Mouse (Mus musculus): ENCODE data around the gene Tll1. TPM values are rescaled to one million over a fixed set of nuclear protein-coding genes. Genes with fewer than 3 reads are reported as not detected.
A peak's percentile ranks its signal among the peaks of the same experiment; 100 is the strongest.

Tll1 gene
- polyA plus RNA-seq, 1 experiment from 2014 or later, result 2.1 TPM

GRCm38 (mm10) chr8:64048556-64048955 is 157.5 kb downstream of the Tll1 start:
- Histone ChIP-seq H3K9ac (ENCODE audit: low read depth, low read length) (no peak overlapping the region), H3K27me3 (replicated peaks; ENCODE audit: control insufficient read depth, insufficient read depth, low read length) (no peaks in the 10 kb centered on the region), H3K9me3 (ENCODE audit: control insufficient read depth, low read length) (no peaks in the 10 kb centered on the region), H3K4me3 (ENCODE audit: low read depth, low read length) (no peak overlapping the region), H3K4me1 (ENCODE audit: control insufficient read depth, insufficient read depth, low read length) (no peaks in the 10 kb centered on the region), H3K4me2 (ENCODE audit: low read depth, low read length) (no peak overlapping the region), H3K36me3 (ENCODE audit: control insufficient read depth, insufficient read depth, low read length) (no peaks in the 10 kb centered on the region), H3K27ac (replicated peaks; ENCODE audit: low read depth, low read length) (no peak overlapping the region)
- no peak for DNase-seq (ENCODE audit: low spot score)
- ATAC-seq (ENCODE audit: low read depth), result no peak
- WGBS, result 67% methylated on average over 3 of the region's 3 CpGs

DNA sequence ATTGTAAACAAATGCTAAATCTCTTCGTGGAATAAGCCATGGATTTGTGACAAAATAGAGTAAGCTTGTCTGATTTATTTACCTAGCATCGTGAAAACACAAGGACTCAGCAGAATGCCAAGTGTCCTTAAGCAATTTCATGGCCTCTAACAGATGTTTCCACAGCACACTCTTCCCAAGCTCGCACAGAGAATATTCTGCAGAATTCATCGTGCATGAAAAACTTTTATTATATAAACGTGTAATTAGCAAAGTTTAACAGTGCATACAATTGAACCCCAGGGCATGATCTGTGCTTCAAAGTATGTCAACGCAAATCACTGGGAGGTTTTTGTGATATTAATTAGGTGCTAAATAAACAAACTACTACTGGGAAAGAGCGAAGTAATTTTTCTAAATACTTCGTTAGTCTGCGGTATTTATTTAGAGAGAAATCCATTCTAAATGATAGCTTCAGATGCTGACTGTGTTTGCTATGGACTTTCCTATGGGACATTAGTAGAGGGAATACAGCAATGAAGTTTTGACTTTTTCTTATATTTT is 158.0 kb downstream of the Tll1 start:
- H3K9me3 ChIP-seq (ENCODE audit: control insufficient read depth, low read length), result no peaks in the 10 kb centered on the region
- no peak for DNase-seq (ENCODE audit: low spot score)
- no peak overlapping the region for H3K4me2 ChIP-seq (ENCODE audit: low read depth, low read length)
- WGBS, result 54% methylated on average over 9 of the region's 9 CpGs
- H3K4me3 ChIP-seq (ENCODE audit: low read depth, low read length), result no peak overlapping the region
- no peaks in the 10 kb centered on the region for H3K27me3 ChIP-seq (replicated peaks; ENCODE audit: control insufficient read depth, insufficient read depth, low read length)
- H3K27ac ChIP-seq (replicated peaks; ENCODE audit: low read depth, low read length), result no peak overlapping the region
- ATAC-seq (ENCODE audit: low read depth), result no peak
- H3K9ac ChIP-seq (ENCODE audit: low read depth, low read length), result no peak overlapping the region
- H3K4me1 ChIP-seq (ENCODE audit: control insufficient read depth, insufficient read depth, low read length), result no peaks in the 10 kb centered on the region
- no peaks in the 10 kb centered on the region for H3K36me3 ChIP-seq (ENCODE audit: control insufficient read depth, insufficient read depth, low read length)

- H3K27ac ChIP-seq (replicated peaks; ENCODE audit: low read depth, low read length), result no peak overlapping the region
- H3K4me1 ChIP-seq (ENCODE audit: control insufficient read depth, insufficient read depth, low read length), result no peaks in the 10 kb centered on the region
- no peaks in the 10 kb centered on the region for H3K9me3 ChIP-seq (ENCODE audit: control insufficient read depth, low read length)
- DNase-seq (ENCODE audit: low spot score), result no peak
- no peak overlapping the region for H3K4me2 ChIP-seq (ENCODE audit: low read depth, low read length)
- no peaks in the 10 kb centered on the region for H3K27me3 ChIP-seq (replicated peaks; ENCODE audit: control insufficient read depth, insufficient read depth, low read length)
- WGBS, result 71% methylated on average over 6 of the region's 6 CpGs
- ATAC-seq (ENCODE audit: low read depth), result no peak
- no peaks in the 10 kb centered on the region for H3K36me3 ChIP-seq (ENCODE audit: control insufficient read depth, insufficient read depth, low read length)
- H3K9ac ChIP-seq (ENCODE audit: low read depth, low read length), result no peak overlapping the region
- no peak overlapping the region for H3K4me3 ChIP-seq (ENCODE audit: low read depth, low read length)
Observed at GRCm38 (mm10) chr8:64041303-64041884, 164.7 kb downstream of the Tll1 start.

DNA sequence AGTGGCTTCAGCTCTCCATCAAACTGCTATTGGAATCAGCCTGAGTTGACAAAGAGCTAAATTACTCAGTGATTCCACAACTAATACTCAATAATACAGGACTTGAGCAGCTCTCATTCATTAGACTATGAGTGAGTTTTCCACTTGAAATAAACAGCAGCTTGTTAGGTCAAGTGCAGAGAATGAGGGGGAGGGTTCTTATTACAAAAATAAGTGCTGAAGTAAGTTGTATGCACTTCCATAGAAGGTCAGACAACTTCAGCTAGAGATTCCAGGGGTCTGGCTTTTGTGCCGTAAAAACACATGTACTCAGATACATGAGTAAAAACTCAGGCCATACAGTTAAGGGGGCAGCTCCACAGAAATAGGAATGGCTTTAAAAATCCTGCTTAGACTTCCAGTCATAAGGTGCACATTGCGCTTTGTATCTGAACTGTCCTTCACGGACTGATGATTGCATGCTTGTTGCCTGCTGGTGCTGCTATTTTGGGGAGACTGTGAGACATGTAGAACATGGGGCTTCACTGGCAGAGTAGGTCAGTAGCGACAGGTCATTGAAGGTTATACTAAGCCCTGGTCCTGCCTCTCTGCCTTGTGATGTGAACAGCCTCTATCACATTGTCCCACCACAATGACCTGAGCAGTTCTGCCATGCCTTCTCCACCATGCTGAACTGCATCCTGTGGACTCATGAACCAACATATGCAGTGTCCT is 175.2 kb downstream of the Tll1 start:
- 88% methylated on average over 4 of the region's 4 CpGs for WGBS
- Histone ChIP-seq H3K9ac (ENCODE audit: low read depth, low read length) (no peak overlapping the region), H3K4me3 (ENCODE audit: low read depth, low read length) (no peak overlapping the region), H3K27ac (replicated peaks; ENCODE audit: low read depth, low read length) (no peak overlapping the region), H3K4me1 (ENCODE audit: control insufficient read depth, insufficient read depth, low read length) (no peaks in the 10 kb centered on the region), H3K36me3 (ENCODE audit: control insufficient read depth, insufficient read depth, low read length) (no peaks in the 10 kb centered on the region), H3K9me3 (ENCODE audit: control insufficient read depth, low read length) (no peaks in the 10 kb centered on the region), H3K4me2 (ENCODE audit: low read depth, low read length) (no peak overlapping the region), H3K27me3 (replicated peaks; ENCODE audit: control insufficient read depth, insufficient read depth, low read length) (no peaks in the 10 kb centered on the region)
- ATAC-seq (ENCODE audit: low read depth) (no peak), DNase-seq (ENCODE audit: low spot score) (no peak)

- H3K27me3 ChIP-seq (replicated peaks; ENCODE audit: control insufficient read depth, insufficient read depth, low read length), result no peaks in the 10 kb centered on the region
- no peaks in the 10 kb centered on the region for H3K9me3 ChIP-seq (ENCODE audit: control insufficient read depth, low read length)
- H3K4me2 ChIP-seq (ENCODE audit: low read depth, low read length), result no peak overlapping the region
- H3K4me1 ChIP-seq (ENCODE audit: control insufficient read depth, insufficient read depth, low read length), result no peaks in the 10 kb centered on the region
- H3K27ac ChIP-seq (replicated peaks; ENCODE audit: low read depth, low read length), result no peak overlapping the region
- H3K9ac ChIP-seq (ENCODE audit: low read depth, low read length), result no peak overlapping the region
- no peaks in the 10 kb centered on the region for H3K36me3 ChIP-seq (ENCODE audit: control insufficient read depth, insufficient read depth, low read length)
- no peak for ATAC-seq (ENCODE audit: low read depth)
- DNase-seq (ENCODE audit: low spot score), result no peak
- H3K4me3 ChIP-seq (ENCODE audit: low read depth, low read length), result no peak overlapping the region
Observed at GRCm38 (mm10) chr8:64030081-64030480, 176.0 kb downstream of the Tll1 start.

GRCm38 (mm10) chr8:64029525-64029924 is 176.5 kb downstream of the Tll1 start:
- Histone ChIP-seq H3K4me3 (ENCODE audit: low read depth, low read length) (no peak overlapping the region), H3K27ac (replicated peaks; ENCODE audit: low read depth, low read length) (no peak overlapping the region), H3K9me3 (ENCODE audit: control insufficient read depth, low read length) (no peaks in the 10 kb centered on the region), H3K4me2 (ENCODE audit: low read depth, low read length) (no peak overlapping the region), H3K27me3 (replicated peaks; ENCODE audit: control insufficient read depth, insufficient read depth, low read length) (no peaks in the 10 kb centered on the region), H3K4me1 (ENCODE audit: control insufficient read depth, insufficient read depth, low read length) (no peaks in the 10 kb centered on the region), H3K36me3 (ENCODE audit: control insufficient read depth, insufficient read depth, low read length) (no peaks in the 10 kb centered on the region), H3K9ac (ENCODE audit: low read depth, low read length) (no peak overlapping the region)
- ATAC-seq (ENCODE audit: low read depth) (no peak), DNase-seq (ENCODE audit: low spot score) (peak; percentile 75)
- 66% methylated on average over 3 of the region's 3 CpGs for WGBS

DNA sequence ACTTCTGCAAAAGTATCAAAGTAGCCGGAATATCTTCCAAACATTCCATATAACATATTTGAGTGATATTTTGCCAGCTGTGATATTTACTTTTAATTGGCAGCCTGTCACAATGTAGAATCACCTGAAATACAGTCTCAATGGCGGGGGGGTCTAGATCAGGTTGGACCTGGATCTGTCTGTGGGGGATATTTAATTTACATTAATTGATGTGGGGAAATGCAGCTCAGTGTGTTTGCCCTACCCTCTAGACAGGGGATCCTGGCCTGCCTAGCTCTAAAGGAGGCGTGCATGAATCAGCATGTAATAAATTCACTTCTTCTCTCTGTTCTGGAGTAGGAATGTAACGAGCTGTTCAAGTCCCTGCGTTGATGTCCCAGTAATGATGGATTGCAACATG is 181.7 kb downstream of the Tll1 start:
- no peak overlapping the region for H3K9ac ChIP-seq (ENCODE audit: low read depth, low read length)
- 81% methylated on average over 5 of the region's 5 CpGs for WGBS
- H3K9me3 ChIP-seq (ENCODE audit: control insufficient read depth, low read length), result no peaks in the 10 kb centered on the region
- H3K27ac ChIP-seq (replicated peaks; ENCODE audit: low read depth, low read length), result no peak overlapping the region
- DNase-seq (ENCODE audit: low spot score), result no peak
- H3K36me3 ChIP-seq (ENCODE audit: control insufficient read depth, insufficient read depth, low read length), result no peaks in the 10 kb centered on the region
- H3K4me1 ChIP-seq (ENCODE audit: control insufficient read depth, insufficient read depth, low read length), result no peaks in the 10 kb centered on the region
- H3K4me2 ChIP-seq (ENCODE audit: low read depth, low read length), result no peak overlapping the region
- no peak overlapping the region for H3K4me3 ChIP-seq (ENCODE audit: low read depth, low read length)
- no peak for ATAC-seq (ENCODE audit: low read depth)
- no peaks in the 10 kb centered on the region for H3K27me3 ChIP-seq (replicated peaks; ENCODE audit: control insufficient read depth, insufficient read depth, low read length)

- no peaks in the 10 kb centered on the region for H3K27me3 ChIP-seq (replicated peaks; ENCODE audit: control insufficient read depth, insufficient read depth, low read length)
- no peaks in the 10 kb centered on the region for H3K9me3 ChIP-seq (ENCODE audit: control insufficient read depth, low read length)
- DNase-seq (ENCODE audit: low spot score) (peak; percentile 76), ATAC-seq (ENCODE audit: low read depth) (no peak)
- no peak overlapping the region for H3K4me3 ChIP-seq (ENCODE audit: low read depth, low read length)
- H3K9ac ChIP-seq (ENCODE audit: low read depth, low read length), result no peak overlapping the region
- H3K36me3 ChIP-seq (ENCODE audit: control insufficient read depth, insufficient read depth, low read length), result no peaks in the 10 kb centered on the region
- H3K27ac ChIP-seq (replicated peaks; ENCODE audit: low read depth, low read length), result no peak overlapping the region
- no peaks in the 10 kb centered on the region for H3K4me1 ChIP-seq (ENCODE audit: control insufficient read depth, insufficient read depth, low read length)
- 33% methylated on average over 5 of the region's 5 CpGs for WGBS
- H3K4me2 ChIP-seq (ENCODE audit: low read depth, low read length), result no peak overlapping the region
Observed at GRCm38 (mm10) chr8:64023579-64023978, 182.5 kb downstream of the Tll1 start.

GRCm38 (mm10) chr8:64023027-64023426 is 183.0 kb downstream of the Tll1 start:
- H3K4me1 ChIP-seq (ENCODE audit: control insufficient read depth, insufficient read depth, low read length), result no peaks in the 10 kb centered on the region
- no peak for DNase-seq (ENCODE audit: low spot score)
- no peaks in the 10 kb centered on the region for H3K36me3 ChIP-seq (ENCODE audit: control insufficient read depth, insufficient read depth, low read length)
- H3K4me3 ChIP-seq (ENCODE audit: low read depth, low read length), result no peak overlapping the region
- no peaks in the 10 kb centered on the region for H3K9me3 ChIP-seq (ENCODE audit: control insufficient read depth, low read length)
- H3K27ac ChIP-seq (replicated peaks; ENCODE audit: low read depth, low read length), result no peak overlapping the region
- no peak overlapping the region for H3K9ac ChIP-seq (ENCODE audit: low read depth, low read length)
- ATAC-seq (ENCODE audit: low read depth), result no peak
- H3K4me2 ChIP-seq (ENCODE audit: low read depth, low read length), result no peak overlapping the region
- no peaks in the 10 kb centered on the region for H3K27me3 ChIP-seq (replicated peaks; ENCODE audit: control insufficient read depth, insufficient read depth, low read length)
- 94% methylated on average over 2 of the region's 2 CpGs for WGBS

Measured in embryonic facial prominence, embryonic 14.5 days (tissue).